Mouse (Mus musculus) embryonic facial prominence, embryonic 11.5 days (tissue): ENCODE measurements around the gene Ripply3. TPM values are rescaled to one million over a fixed set of nuclear protein-coding genes. Genes with fewer than 3 reads are reported as not detected.

ENCODE experiments used
- ATAC-seq: fragments of 200-750 bp; cut with Nextera tagmentation; replicated peaks from 2 replicates; pipeline ENCODE4 v1.8.0; 2017; ENCODE audit warnings: low read depth; ENCODE audit not compliant: insufficient number of reproducible peaks, low FRiP score, low TSS enrichment
- DNase-seq: peaks from one replicate; pipeline ENCODE4 v3.0.0-alpha.2; 2015; ENCODE audit warnings: low spot score
- H3K27ac ChIP-seq: fragments of 300-500 bp; sonication (generic); replicated peaks from 2 replicates; pipeline ENCODE4 v1.5.1; 2014; ENCODE audit warnings: mild to moderate bottlenecking, low read depth, low read length, control low read depth
- H3K27me3 ChIP-seq: fragments of 300-500 bp; sonication (generic); 2 replicates; pipeline ENCODE4 v1.6.1; 2014; ENCODE audit warnings: mild to moderate bottlenecking, low read length, moderate library complexity, mixed read lengths; ENCODE audit not compliant: control insufficient read depth, insufficient read depth
- H3K36me3 ChIP-seq: fragments of 300-500 bp; sonication (generic); replicated peaks from 2 replicates; pipeline ENCODE4 v1.6.1; 2014; ENCODE audit warnings: low read depth, mild to moderate bottlenecking, low read length, moderate library complexity, mixed read lengths; ENCODE audit not compliant: control insufficient read depth, insufficient read depth
- H3K4me1 ChIP-seq: fragments of 300-500 bp; sonication (generic); 2 replicates; pipeline ENCODE4 v1.6.1; 2014; ENCODE audit warnings: low read length, mixed read lengths; ENCODE audit not compliant: control insufficient read depth, insufficient read depth
- H3K4me2 ChIP-seq: fragments of 300-500 bp; sonication (generic); 2 replicates; pipeline ENCODE4 v1.6.1; 2014; ENCODE audit warnings: low read depth, mild to moderate bottlenecking, control low read depth, low read length, moderate library complexity
- H3K4me3 ChIP-seq: fragments of 300-500 bp; sonication (generic); 2 replicates; pipeline ENCODE4 v1.5.1; 2014; ENCODE audit warnings: low read depth, low read length, control low read depth
- H3K9ac ChIP-seq: fragments of 300-500 bp; sonication (generic); replicated peaks from 2 replicates; pipeline ENCODE4 v1.6.1; 2014; ENCODE audit warnings: mild to moderate bottlenecking, control low read depth, low read length
- H3K9me3 ChIP-seq: fragments of 300-500 bp; sonication (generic); replicated peaks from 2 replicates; pipeline ENCODE4 v1.6.1; 2016; ENCODE audit warnings: mild to moderate bottlenecking, low read length, inconsistent platforms, mixed read lengths; ENCODE audit not compliant: control insufficient read depth
- WGBS: fragments of 180-500 bp; shearing (Covaris S2); extraction: QIAGEN DNeasy Blood & Tissue Kit; methylation state at CpG from one replicate; pipeline ENCODE4 v1.1.7; 2014; 5-methylcytosine and 5-hydroxymethylcytosine counted together
- polyA plus RNA-seq: library from polyadenylated mRNA; unstranded; fragments of >200 nt; fragmentation: Nextera tagmentation; extraction: Ambion mirVana; gene quantifications from 2 replicates; pipeline ENCODE4 v1.2.1, GENCODE M21; 2014

Gene Ripply3
- polyA plus RNA-seq, 1 experiment from 2014 or later: 5.2 TPM

DNA sequence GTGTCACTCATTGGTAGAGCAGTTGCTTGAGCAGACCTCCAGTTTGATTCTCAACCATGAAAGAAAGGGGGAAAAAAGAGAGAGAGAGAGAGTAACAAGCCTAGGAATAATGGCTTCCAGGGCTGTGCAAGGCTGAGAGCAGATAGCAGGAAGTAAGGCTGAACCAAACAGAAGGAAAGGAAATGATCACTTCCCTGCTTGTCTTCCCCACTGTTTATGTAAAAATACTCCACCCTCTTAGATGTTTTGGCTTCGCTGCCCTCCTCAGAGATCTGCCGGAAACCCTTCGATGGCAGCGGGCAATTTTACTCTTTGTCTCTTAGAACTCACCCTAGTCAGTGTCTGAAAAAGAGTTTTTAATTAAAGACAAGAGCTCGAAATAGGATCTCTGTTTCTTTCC lies 4.5 kb upstream of the Ripply3 start:
- H3K9ac ChIP-seq: no peak overlapping the region
- peaks cover 9% of the 10 kb centered on the region for H3K27me3 ChIP-seq
- DNase-seq (no peak), ATAC-seq (no peak)
- H3K27ac ChIP-seq: no peak overlapping the region
- no peaks in the 10 kb centered on the region for H3K9me3 ChIP-seq
- H3K4me2 ChIP-seq: no peak overlapping the region
- H3K4me3 ChIP-seq: no peak overlapping the region
- H3K4me1 ChIP-seq: no peaks in the 10 kb centered on the region
- 73% methylated on average over 5 of the region's 5 CpGs for WGBS
- no peaks in the 10 kb centered on the region for H3K36me3 ChIP-seq

DNA sequence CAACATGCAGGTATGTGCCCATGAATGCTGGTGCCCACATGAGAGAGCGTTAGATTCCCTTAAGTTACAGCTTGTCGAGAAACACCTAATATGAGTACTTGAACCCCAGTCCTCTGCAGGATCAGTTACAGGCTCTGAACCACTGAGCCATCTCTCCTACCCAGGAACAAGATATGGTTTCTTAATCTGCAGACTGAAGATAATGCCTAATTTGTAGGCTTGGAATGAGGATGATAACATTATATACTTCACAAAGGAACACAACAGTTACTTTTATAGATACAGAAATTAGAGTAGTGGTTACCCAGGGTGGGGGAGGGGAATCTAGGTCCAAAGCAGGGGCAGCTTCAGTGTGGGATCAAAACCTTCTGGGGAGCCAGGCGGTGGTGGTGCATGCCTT lies 2.2 kb upstream of the Ripply3 start:
- Histone ChIP-seq H3K27ac (no peak overlapping the region), H3K9ac (no peak overlapping the region), H3K27me3 (peaks cover 16% of the 10 kb centered on the region), H3K4me1 (no peaks in the 10 kb centered on the region; the same call in 1 of the 2 replicates), H3K4me2 (no peak overlapping the region), H3K4me3 (no peak overlapping the region), H3K36me3 (no peaks in the 10 kb centered on the region), H3K9me3 (no peaks in the 10 kb centered on the region)
- no peak for DNase-seq
- 83% methylated on average over 3 of the region's 3 CpGs for whole genome bisulfite sequencing
- no peak for ATAC-seq

DNA sequence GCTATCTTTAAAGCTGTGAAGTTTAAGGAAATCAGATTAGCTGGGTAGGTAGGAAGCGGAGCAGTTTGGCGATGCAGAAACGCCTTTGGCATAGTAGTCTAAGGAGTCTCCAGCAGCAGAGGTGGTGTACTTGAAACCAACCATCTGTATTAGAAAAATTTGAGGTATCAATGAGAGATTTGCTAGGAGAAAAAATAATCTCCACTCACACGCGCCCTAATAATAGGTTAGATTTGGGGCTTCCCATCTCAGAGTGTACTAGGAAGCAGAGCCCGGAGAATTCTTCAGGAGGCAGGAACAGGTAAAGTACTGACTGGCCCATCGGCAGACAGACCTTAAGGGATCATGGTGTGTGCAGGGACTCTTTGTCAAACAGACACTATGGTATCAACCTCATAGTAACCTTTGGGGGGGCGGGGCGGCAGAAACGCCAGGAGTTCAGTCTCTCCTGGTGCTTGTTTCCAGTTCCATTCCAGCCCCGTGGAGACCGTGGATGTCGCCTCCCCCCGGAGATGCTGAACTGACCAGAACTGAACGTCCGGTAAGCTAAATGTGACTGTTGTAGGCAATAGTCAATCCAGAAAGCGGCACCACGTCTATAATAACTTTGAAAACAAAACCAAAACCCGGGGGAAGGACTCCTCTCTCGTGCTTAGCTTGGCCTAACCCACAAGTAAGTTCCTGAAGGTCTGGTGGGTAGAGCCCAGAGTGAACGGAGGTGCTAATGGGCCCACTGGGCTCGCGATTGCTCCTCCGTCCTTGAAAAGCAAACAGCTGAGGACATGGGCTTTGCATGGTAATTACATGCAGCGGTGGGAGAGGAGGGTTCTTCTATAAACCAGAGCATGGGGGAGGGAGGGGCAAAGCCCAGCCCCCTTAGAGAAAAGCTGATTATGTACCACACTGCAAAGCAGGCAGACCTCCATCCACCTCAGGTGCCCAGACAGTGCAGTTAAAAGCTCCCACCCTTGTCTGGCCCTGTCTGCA lies 954 bp downstream of the Ripply3 start:
- peaks cover 16% of the 10 kb centered on the region for H3K27me3 ChIP-seq
- no peak overlapping the region for H3K9ac ChIP-seq
- 5% methylated on average over 25 of the region's 25 CpGs for WGBS
- H3K4me1 ChIP-seq: no peaks in the 10 kb centered on the region; the same call in 1 of the 2 replicates
- H3K36me3 ChIP-seq: no peaks in the 10 kb centered on the region
- ATAC-seq: 0 out of 2 replicates have a peak, but pooled peaks have one; percentile 17
- H3K9me3 ChIP-seq: no peaks in the 10 kb centered on the region
- DNase-seq: no peak
- H3K4me3 ChIP-seq: peak overlapping the region; percentile 49
- H3K4me2 ChIP-seq: peak overlapping the region; percentile 85
- no peak overlapping the region for H3K27ac ChIP-seq

DNA sequence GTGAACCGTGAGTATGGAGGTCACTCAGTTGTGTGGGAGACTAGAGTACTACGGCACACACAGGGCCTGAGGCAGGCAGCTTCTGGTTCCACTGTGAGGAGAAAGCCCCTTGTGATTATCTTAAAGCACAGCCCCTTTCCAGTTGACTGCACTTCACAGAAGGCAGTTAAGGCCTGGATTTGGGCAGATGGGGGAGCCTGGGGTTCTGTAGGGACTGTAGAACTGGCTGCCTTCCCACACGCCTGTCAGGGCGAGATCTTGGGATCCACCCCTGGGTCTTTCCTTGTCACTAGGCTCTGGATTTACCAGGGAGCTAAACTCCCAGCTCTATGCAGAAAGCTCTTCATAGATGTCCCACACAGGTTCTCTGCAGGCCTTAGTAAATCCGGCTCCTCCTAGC lies 2.2 kb downstream of the Ripply3 start:
- H3K9ac ChIP-seq: no peak overlapping the region
- H3K27ac ChIP-seq: no peak overlapping the region
- no peaks in the 10 kb centered on the region; the same call in 1 of the 2 replicates for H3K4me1 ChIP-seq
- no peak overlapping the region for H3K4me2 ChIP-seq
- DNase-seq: no peak
- no peaks in the 10 kb centered on the region for H3K9me3 ChIP-seq
- no peaks in the 10 kb centered on the region for H3K36me3 ChIP-seq
- ATAC-seq: no peak
- peaks cover 16% of the 10 kb centered on the region for H3K27me3 ChIP-seq
- WGBS: 51% methylated on average over 5 of the region's 5 CpGs
- no peak overlapping the region for H3K4me3 ChIP-seq

DNA sequence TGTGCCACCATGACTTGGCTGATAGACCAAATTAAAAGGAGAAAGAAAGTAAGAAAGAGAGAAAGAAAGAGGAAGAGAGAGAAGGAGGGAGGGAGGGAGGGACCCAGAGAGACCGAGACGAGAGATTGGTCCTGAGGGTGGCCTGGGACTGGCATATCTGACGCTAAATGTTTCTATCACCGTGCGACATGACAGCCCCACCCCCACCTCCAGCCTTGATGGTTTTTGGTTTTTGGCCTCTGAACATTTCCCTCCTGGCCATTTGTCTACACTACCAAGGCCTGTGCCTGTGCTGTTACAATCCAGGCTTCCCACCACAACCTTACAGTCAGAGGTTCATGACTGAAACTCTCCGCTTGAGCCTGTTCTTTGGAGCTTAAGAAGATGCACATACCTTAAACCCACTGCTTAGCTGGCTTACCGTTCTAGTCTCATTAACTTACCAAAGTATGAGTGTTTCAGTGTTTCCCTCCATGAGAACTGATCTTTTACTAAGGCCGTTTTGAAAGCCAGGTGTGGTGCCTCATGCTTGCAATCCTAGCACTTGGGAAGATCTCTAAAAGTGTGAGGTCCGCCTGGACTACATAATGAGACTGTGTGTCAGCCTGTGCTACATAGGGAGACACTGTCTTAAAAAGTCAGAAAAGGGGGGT lies 3.1 kb downstream of the Ripply3 start:
- H3K4me1 ChIP-seq: no peaks in the 10 kb centered on the region; the same call in 1 of the 2 replicates
- no peak for DNase-seq
- peaks cover 16% of the 10 kb centered on the region for H3K27me3 ChIP-seq
- no peaks in the 10 kb centered on the region for H3K9me3 ChIP-seq
- no peak for ATAC-seq
- no peaks in the 10 kb centered on the region for H3K36me3 ChIP-seq
- no peak overlapping the region for H3K4me2 ChIP-seq
- H3K9ac ChIP-seq: no peak overlapping the region
- WGBS: 80% methylated on average over 9 of the region's 9 CpGs
- no peak overlapping the region for H3K4me3 ChIP-seq
- no peak overlapping the region for H3K27ac ChIP-seq

DNA sequence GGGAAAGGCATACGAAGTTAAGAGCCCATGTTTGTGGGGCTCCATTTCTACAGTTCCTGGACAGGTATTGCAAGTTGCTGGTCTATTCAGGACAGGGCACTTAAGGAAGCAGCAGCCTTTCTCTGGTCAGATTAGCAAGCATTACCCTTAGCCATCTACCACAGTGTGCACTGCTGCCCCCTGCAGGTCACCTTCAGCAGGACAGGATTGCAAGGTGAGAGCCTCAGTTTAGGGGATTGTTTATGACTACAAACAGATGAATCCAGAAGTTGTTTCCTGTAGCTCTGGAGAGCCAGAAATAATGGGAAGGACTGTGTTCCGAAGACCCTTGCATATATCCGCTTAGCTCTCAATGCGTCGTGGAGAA lies 3.6 kb downstream of the Ripply3 start:
- no peak for ATAC-seq
- H3K9ac ChIP-seq: no peak overlapping the region
- H3K9me3 ChIP-seq: no peaks in the 10 kb centered on the region
- H3K36me3 ChIP-seq: no peaks in the 10 kb centered on the region
- 49% methylated on average over 5 of the region's 5 CpGs for WGBS
- peaks cover 16% of the 10 kb centered on the region for H3K27me3 ChIP-seq
- H3K4me1 ChIP-seq: no peaks in the 10 kb centered on the region; the same call in 1 of the 2 replicates
- DNase-seq: peak; percentile 61
- no peak overlapping the region for H3K4me2 ChIP-seq
- H3K4me3 ChIP-seq: no peak overlapping the region
- no peak overlapping the region for H3K27ac ChIP-seq

DNA sequence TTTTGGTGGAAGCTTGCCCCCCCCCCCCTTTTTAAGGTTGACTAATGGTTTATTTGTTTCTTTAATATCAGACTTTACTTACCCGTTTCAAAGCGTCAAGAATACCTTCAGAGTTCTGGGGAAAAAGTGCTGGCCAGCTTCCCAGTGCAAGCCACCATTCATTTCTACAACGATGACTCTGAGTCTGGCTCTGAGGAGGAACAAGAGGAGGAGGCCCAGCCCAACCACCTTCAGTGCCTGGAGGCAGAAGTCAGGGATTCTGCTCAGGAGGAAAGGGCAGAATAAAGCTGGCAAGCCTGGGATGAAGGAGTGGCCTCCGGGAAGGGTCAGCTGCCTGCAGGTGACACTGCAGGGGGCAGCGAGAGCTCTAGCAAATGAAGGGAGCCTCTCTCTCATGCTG lies 7.4 kb downstream of the Ripply3 start:
- WGBS: 33% methylated on average over 5 of the region's 5 CpGs
- H3K4me2 ChIP-seq: no peak overlapping the region
- no peak overlapping the region for H3K9ac ChIP-seq
- H3K4me3 ChIP-seq: no peak overlapping the region
- H3K27me3 ChIP-seq: no peaks in the 10 kb centered on the region
- H3K9me3 ChIP-seq: no peaks in the 10 kb centered on the region
- DNase-seq (no peak), ATAC-seq (no peak)
- no peaks in the 10 kb centered on the region for H3K4me1 ChIP-seq
- H3K36me3 ChIP-seq: no peaks in the 10 kb centered on the region
- no peak overlapping the region for H3K27ac ChIP-seq
